Comparison of ENCODE assay signal across 10 mouse cellular contexts in the genomic region with DNA sequence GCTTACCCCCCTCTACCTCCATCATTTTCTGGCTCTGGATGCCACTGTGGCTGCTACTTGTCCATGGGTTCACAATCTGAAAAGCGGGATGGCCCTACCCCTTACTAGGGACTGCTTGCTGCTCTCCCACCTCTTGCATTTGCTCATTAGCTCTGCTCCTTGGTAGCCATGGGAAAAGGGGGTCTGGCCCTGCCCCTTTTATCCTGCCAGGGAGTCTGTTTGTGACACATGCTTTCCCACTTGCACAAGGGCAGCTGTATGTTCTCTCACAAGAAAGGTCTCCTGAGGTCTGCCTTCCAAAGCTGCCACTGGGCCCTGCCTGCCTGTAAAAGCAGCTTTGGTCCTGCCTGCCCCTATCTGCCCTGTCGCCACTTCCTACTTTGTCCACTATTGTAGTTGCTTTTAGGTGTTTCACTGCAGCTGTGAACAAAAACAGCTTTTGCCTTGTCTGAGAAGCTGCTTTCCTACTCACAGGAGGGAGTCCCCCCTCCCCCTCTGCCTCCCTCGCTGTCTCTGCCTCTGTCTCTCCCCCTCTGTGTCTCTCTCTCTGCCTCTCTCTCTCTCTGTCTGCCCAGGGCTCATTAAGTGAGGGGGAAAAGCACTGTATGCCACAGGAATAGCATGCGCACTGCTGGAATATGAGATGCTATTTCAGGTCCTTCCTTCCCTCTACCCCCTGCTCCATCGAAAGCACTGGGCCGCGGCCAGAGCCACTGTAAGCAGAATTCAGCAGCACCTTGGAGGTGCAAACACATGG. TPM values are rescaled to one million over a fixed set of nuclear protein-coding genes. Genes with fewer than 3 reads are reported as not detected.
DNase-seq lines count a peak whose midpoint lies in the region; ATAC-seq lines count a peak whose summit lies in the region.
"Had no signal": no experiment of that assay in that cellular context is flagged by ENCODE, and none has a peak within 500 bp of the region (broad histone marks: within the 10 kb centered on the region; RNA-seq: fewer than 3 reads in every experiment).

No protein-coding gene starts in this region.

- DNase-seq in brain, adult 2 months (ENCODE audit: low read depth, low spot score), result peak; percentile 81
- DNase-seq in left cerebral cortex, adult 8-10 months (ENCODE audit: low spot score in 2 of 2), result peak; percentile 6 to 36
- no peak for DNase-seq in gastrocnemius, postnatal 14 days
- DNase-seq in testis, postnatal 14 days (ENCODE audit: low spot score), result no peak
- DNase-seq in urinary bladder, postnatal 14 days (ENCODE audit: low spot score), result no peak
- no peak for DNase-seq in MN1 (ENCODE audit: low spot score)
- DNase-seq: kidney, postnatal 4 days had no signal

- H3K9me3 ChIP-seq in forebrain, embryonic 12.5 days, result no peaks in the 10 kb centered on the region
- no peaks in the 10 kb centered on the region for H3K9me3 ChIP-seq in neural tube, embryonic 12.5 days

- H3K27ac ChIP-seq in forebrain, embryonic 12.5 days, result no peak overlapping the region
- no peak overlapping the region for H3K27ac ChIP-seq in neural tube, embryonic 12.5 days

- no peak overlapping the region for H3K9ac ChIP-seq in forebrain, embryonic 12.5 days
- no peak overlapping the region for H3K9ac ChIP-seq in neural tube, embryonic 12.5 days

- 13% methylated on average over 7 of the region's 7 CpGs for WGBS in forebrain, embryonic 12.5 days
- 44% methylated on average over 7 of the region's 7 CpGs for WGBS in neural tube, embryonic 12.5 days

- H3K4me2 ChIP-seq in forebrain, embryonic 12.5 days, result peak overlapping the region; percentile 29
- H3K4me2 ChIP-seq in neural tube, embryonic 12.5 days (replicated peaks), result no peak overlapping the region

- peaks cover 12% of the 10 kb centered on the region for H3K4me1 ChIP-seq in forebrain, embryonic 12.5 days
- H3K4me1 ChIP-seq in neural tube, embryonic 12.5 days, result peaks cover 5% of the 10 kb centered on the region

- no peak overlapping the region for H3K4me3 ChIP-seq in forebrain, embryonic 12.5 days (replicated peaks)
- H3K4me3 ChIP-seq in neural tube, embryonic 12.5 days, result no peak overlapping the region

- intact Hi-C loops in gastrocnemius, postnatal 14 days (cut with DNase I; ENCODE audit: low total_unique reads), result no loop called here

- peak; percentile 77 for ATAC-seq in forebrain, embryonic 12.5 days (ENCODE audit: low FRiP score)
- ATAC-seq in neural tube, embryonic 12.5 days (ENCODE audit: low FRiP score, low read depth), result peak; percentile 67

- H3K36me3 ChIP-seq in forebrain, embryonic 12.5 days (replicated peaks), result no peaks in the 10 kb centered on the region
- no peaks in the 10 kb centered on the region for H3K36me3 ChIP-seq in neural tube, embryonic 12.5 days

- no peaks in the 10 kb centered on the region for H3K27me3 ChIP-seq in forebrain, embryonic 12.5 days
- no peaks in the 10 kb centered on the region for H3K27me3 ChIP-seq in neural tube, embryonic 12.5 days (replicated peaks)

RNA-seq across cellular contexts. Expression of gene Olfr874, which starts 5.6 kb away (rescaled TPM):
- polyA plus RNA-seq in forebrain, embryonic 12.5 days (2016; fragmentation: Nextera tagmentation; extraction: Ambion mirVana), result not detected in 2 replicates
- total RNA-seq in left cerebral cortex, adult 8-10 months (2022), result not detected
- not detected in 2 replicates for polyA plus RNA-seq in neural tube, embryonic 12.5 days (2016; fragmentation: Nextera tagmentation; extraction: Ambion mirVana)
- total RNA-seq in gastrocnemius, postnatal 14 days (2021), result not detected
- polyA plus RNA-seq: lung, embryonic 16.5 days had no signal

RNA-seq across cellular contexts. Expression of gene Olfr875, which starts 21.2 kb away (rescaled TPM):
- not detected in 2 replicates for polyA plus RNA-seq in forebrain, embryonic 12.5 days (2016; fragmentation: Nextera tagmentation; extraction: Ambion mirVana)
- total RNA-seq in left cerebral cortex, adult 8-10 months (2022), result not detected
- not detected in 2 replicates for polyA plus RNA-seq in neural tube, embryonic 12.5 days (2016; fragmentation: Nextera tagmentation; extraction: Ambion mirVana)
- not detected for total RNA-seq in gastrocnemius, postnatal 14 days (2021)
- polyA plus RNA-seq: lung, embryonic 16.5 days had no signal

RNA-seq across cellular contexts. Expression of gene Olfr160, which starts 34.4 kb away (rescaled TPM):
- not detected in 2 replicates for polyA plus RNA-seq in forebrain, embryonic 12.5 days (2016; fragmentation: Nextera tagmentation; extraction: Ambion mirVana)
- total RNA-seq in left cerebral cortex, adult 8-10 months (2022), result not detected
- polyA plus RNA-seq in neural tube, embryonic 12.5 days (2016; fragmentation: Nextera tagmentation; extraction: Ambion mirVana), result not detected in 2 replicates
- total RNA-seq in gastrocnemius, postnatal 14 days (2021), result not detected
- polyA plus RNA-seq: lung, embryonic 16.5 days had no signal

RNA-seq across cellular contexts. Expression of gene Olfr876, which starts 52.3 kb away (rescaled TPM):
- polyA plus RNA-seq in forebrain, embryonic 12.5 days (2016; fragmentation: Nextera tagmentation; extraction: Ambion mirVana), result not detected in 2 replicates
- not detected for total RNA-seq in left cerebral cortex, adult 8-10 months (2022)
- not detected in 2 replicates for polyA plus RNA-seq in neural tube, embryonic 12.5 days (2016; fragmentation: Nextera tagmentation; extraction: Ambion mirVana)
- total RNA-seq in gastrocnemius, postnatal 14 days (2021), result not detected
- polyA plus RNA-seq: lung, embryonic 16.5 days had no signal

Comparison
In these comparisons a context has a peak if more than half of its experiments do, and no peak if none do; other contexts are left out.
1. DNase-seq: peak in brain, adult 2 months (single experiment) and left cerebral cortex, adult 8-10 months (2 of 2); none in gastrocnemius, postnatal 14 days (single experiment), testis, postnatal 14 days (single experiment), urinary bladder, postnatal 14 days (single experiment) and MN1 (single experiment).